Mouse (Mus musculus): ENCODE data around the gene Tmem246. TPM values are rescaled to one million over a fixed set of nuclear protein-coding genes. Genes with fewer than 3 reads are reported as not detected.

The Tmem246 gene
- total RNA-seq, 2 experiments from 2014 or later = 69.6 to 72.4 TPM

DNA sequence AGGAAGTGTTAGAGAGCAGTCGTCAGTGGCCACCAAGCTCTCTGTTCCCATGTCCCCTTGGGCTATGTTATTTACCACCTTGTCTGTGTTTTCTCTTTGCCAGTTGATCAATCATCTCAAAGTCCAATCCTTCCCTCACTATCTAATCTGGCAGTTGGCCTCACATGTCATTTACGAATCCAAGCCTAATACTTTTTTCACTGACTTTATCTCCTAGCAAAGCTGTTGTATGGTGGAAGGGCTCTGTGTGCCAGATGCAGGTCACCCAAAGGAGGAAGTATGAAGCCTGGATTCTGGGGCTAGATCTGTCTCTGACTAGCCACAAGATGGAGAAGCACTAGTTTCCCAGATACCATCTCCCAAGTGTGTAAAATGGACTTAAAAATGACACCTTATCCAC, 39.5 kb downstream of the Tmem246 start:
- H3K27ac ChIP-seq = no peak overlapping the region
- DNase-seq (ENCODE audit: low spot score in 2 of 2) = peak in 1 of 2 experiments; percentile 2

GRCm38 (mm10) chr4:49557375-49557774, 40.3 kb downstream of the Tmem246 start:
- no peak for TF ChIP-seq CTCF (conservative IDR thresholded peaks at IDR 0.05)
- peak in 1 of 2 experiments; percentile 7 for DNase-seq (ENCODE audit: low spot score in 2 of 2)
- no peak overlapping the region for H3K4me3 ChIP-seq
- H3K27ac ChIP-seq = no peak overlapping the region

More for the DNA sequence above, 39.5 kb downstream of the Tmem246 start:
- TF ChIP-seq CTCF (conservative IDR thresholded peaks at IDR 0.05) = no peak
- H3K4me3 ChIP-seq = no peak overlapping the region

GRCm38 (mm10) chr4:49553380-49553779, 44.3 kb downstream of the Tmem246 start:
- Histone ChIP-seq H3K4me3 (no peak overlapping the region), H3K27ac (no peak overlapping the region)
- no peak for TF ChIP-seq CTCF (conservative IDR thresholded peaks at IDR 0.05)
- peak in 1 of 2 experiments; percentile 6 for DNase-seq (ENCODE audit: low spot score in 2 of 2)

GRCm38 (mm10) chr4:49549383-49549782, 48.3 kb downstream of the Tmem246 start, which contains the start of gene Aldob:
Gene Aldob, minus strand, starts transcription at chr4:49549546.
- TF ChIP-seq CTCF (conservative IDR thresholded peaks at IDR 0.05) = no peak
- Histone ChIP-seq H3K4me3 (no peak within 1 kb of the TSS), H3K27ac (no peak within 1 kb of the TSS)
- no peak for DNase-seq (ENCODE audit: low spot score in 2 of 2)

DNA sequence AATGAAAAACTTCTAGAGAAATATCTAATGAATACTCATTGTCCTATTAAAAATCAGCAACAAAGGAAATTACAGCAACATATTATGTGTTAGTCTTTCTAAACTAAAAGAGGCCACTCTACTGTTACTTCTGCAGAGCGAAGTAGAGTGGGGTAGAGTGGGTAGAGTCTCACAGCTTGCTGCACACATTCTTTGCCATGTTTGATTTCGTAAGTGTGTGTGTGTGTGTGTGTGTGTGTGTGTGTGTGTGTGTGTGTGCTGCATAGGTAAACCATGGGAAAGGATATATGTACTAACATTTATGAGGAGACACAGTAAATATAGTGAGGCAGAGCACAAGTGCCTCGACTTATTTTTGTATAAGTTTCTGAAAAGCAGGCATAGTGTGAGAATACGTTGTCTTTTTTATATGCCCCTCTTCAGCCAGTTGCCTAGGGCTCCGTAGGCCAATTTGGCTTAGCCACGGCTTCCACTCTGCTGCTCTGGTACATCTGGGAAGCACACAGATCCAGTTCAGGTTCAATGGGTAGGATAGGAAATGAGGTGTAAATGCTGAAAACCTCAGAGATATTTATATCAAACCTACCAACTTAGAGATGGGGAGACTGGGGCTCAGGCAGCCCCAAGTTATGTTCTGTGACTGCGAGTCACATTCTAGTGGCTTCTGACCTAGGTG, 50.0 kb downstream of the Tmem246 start:
- TF ChIP-seq CTCF (conservative IDR thresholded peaks at IDR 0.05) = no peak
- no peak for DNase-seq (ENCODE audit: low spot score in 2 of 2)
- no peak overlapping the region for H3K27ac ChIP-seq
- no peak overlapping the region for H3K4me3 ChIP-seq

- no peak for TF ChIP-seq CTCF (conservative IDR thresholded peaks at IDR 0.05)
- Histone ChIP-seq H3K27ac (no peak overlapping the region), H3K4me3 (no peak overlapping the region)
- no peak for DNase-seq (ENCODE audit: low spot score in 2 of 2)
These were observed 50.7 kb downstream of the Tmem246 start for GRCm38 (mm10) chr4:49546873-49547543.

DNA sequence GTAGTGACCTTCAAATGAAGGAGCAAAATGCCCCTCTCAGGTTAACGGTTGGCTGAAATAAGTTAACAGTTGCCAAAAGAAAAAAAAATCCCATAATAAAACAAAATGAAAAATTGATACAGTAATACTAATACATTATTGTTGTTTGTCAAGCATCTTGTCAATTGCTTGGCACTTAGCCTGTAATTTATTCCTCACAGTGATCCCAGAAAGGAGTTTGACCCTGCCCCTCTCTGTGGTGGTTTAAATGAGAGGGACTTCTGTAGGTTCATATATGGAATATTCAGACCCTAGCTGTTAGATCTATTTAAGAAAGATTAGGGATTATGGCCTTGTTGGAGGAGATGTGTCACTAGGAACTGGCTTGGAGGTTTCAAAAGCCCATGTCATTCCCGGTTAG, 51.6 kb downstream of the Tmem246 start:
- no peak for TF ChIP-seq CTCF (conservative IDR thresholded peaks at IDR 0.05)
- no peak overlapping the region for H3K27ac ChIP-seq
- no peak for DNase-seq (ENCODE audit: low spot score in 2 of 2)
- no peak overlapping the region for H3K4me3 ChIP-seq

DNA sequence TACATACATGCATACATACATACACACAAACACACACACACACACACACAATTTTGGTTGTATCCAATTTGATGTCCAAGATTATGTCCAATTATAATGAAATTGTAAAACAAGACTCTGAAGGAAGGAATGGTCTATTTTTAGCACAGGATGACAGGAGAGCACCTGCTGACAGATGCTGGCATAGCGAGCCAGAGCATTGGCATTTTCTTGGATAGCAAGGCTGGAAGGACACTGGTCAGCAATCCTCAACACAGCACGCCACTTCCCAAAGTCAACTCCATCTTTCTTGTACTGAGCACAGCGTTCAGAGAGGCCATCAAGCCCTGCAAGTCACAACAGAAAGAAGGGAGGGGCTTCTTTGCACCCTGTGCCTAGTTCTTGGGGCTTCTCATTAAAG, 56.7 kb downstream of the Tmem246 start:
- no peak for TF ChIP-seq CTCF (conservative IDR thresholded peaks at IDR 0.05)
- Histone ChIP-seq H3K27ac (no peak overlapping the region), H3K4me3 (no peak overlapping the region)
- DNase-seq (ENCODE audit: low spot score in 2 of 2) = no peak

- DNase-seq (ENCODE audit: low spot score in 2 of 2) = no peak
- TF ChIP-seq CTCF (conservative IDR thresholded peaks at IDR 0.05) = no peak
- H3K4me3 ChIP-seq = no peak overlapping the region
- H3K27ac ChIP-seq = no peak overlapping the region
These were observed 58.0 kb downstream of the Tmem246 start for GRCm38 (mm10) chr4:49539665-49540064.

GRCm38 (mm10) chr4:49536671-49537070, 61.0 kb downstream of the Tmem246 start:
- TF ChIP-seq CTCF (conservative IDR thresholded peaks at IDR 0.05) = no peak
- no peak overlapping the region for H3K27ac ChIP-seq
- H3K4me3 ChIP-seq = no peak overlapping the region
- DNase-seq (ENCODE audit: low spot score in 2 of 2) = no peak

DNA sequence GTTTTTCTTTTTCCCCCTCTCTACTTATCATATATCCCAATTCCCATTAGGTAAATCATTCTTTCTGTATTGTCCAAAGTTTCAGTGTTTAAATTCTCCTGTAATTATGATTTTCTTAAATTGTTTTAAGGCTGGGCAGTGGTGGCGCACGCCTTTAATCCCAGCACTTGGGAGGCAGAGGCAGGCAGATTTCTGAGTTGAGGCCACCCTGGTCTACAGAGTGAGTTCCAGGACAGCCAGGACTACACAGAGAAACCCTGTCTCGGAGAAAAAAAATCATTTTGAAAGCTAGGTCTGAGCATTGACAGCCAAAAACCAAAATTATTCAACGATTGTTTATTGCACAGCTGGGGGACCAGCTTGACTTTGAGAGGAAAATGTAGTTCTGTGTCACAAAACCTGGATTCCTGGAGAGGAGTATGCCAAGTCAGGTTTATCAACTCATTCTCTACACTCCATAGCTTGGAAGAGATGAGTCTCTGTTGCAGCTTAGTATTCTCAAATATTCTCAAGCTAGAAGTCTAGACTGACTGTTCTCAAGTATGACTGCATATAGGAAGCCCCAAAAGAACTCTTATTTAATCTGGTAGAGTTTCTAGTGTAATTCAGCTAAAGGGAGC, 61.9 kb downstream of the Tmem246 start:
- TF ChIP-seq CTCF (conservative IDR thresholded peaks at IDR 0.05) = no peak
- Histone ChIP-seq H3K27ac (no peak overlapping the region), H3K4me3 (no peak overlapping the region)
- DNase-seq (ENCODE audit: low spot score in 2 of 2) = no peak

DNA sequence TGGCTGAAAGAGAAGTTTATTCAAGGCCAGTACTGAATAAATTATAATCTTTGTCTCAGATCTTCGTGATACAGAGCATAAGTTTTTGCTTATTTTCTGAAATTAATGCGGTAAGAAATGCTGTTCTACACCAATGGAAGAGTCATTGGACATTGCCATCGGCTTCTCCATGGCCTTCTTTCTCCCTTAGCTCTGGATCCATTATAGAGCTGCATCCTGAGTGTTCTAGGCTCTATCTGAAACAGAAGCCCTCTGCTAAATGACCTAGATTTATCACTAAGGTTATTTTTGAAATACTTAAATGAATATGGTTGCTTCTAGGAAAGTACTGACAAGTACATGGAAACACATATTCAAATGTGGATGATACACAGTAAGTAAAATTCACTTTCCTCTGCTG, 62.6 kb downstream of the Tmem246 start:
- DNase-seq (ENCODE audit: low spot score in 2 of 2) = no peak
- no peak for TF ChIP-seq CTCF (conservative IDR thresholded peaks at IDR 0.05)
- H3K4me3 ChIP-seq = no peak overlapping the region
- no peak overlapping the region for H3K27ac ChIP-seq

Other genes with a start within 250 kb of the Tmem246 start
- gene Acnat2, start 189.7 kb downstream of the Tmem246 start, total RNA-seq (2021) = not detected
- gene Acnat1, start 124.0 kb downstream of the Tmem246 start, total RNA-seq (2021) = not detected
- gene Baat, start 91.3 kb downstream of the Tmem246 start, total RNA-seq (2021) = under 1 TPM in 1 of 2 experiments, not detected in 1; 0.36 TPM
- 10 to 100 TPM; 31.9 to 33.3 TPM for gene Mrpl50, start 76.8 kb downstream of the Tmem246 start, total RNA-seq (2021)
- 10 to 100 TPM; 29.1 to 36.6 TPM for gene Zfp189, start 76.7 kb downstream of the Tmem246 start, total RNA-seq (2021)
- 1 to 10 TPM; 1.7 to 3.5 TPM for gene Aldob, start 48.3 kb downstream of the Tmem246 start, total RNA-seq (2021)
- gene Rnf20, start 34.1 kb upstream of the Tmem246 start, total RNA-seq (2021) = 10 to 100 TPM; 77.1 to 86.5 TPM
- gene Ppp3r2, start 84.1 kb upstream of the Tmem246 start, total RNA-seq (2021) = under 1 TPM; 0.74 to 0.81 TPM
- gene Grin3a, start 247.9 kb upstream of the Tmem246 start, total RNA-seq (2021) = 10 to 100 TPM; 33.4 to 34.6 TPM